Mouse (Mus musculus) embryonic facial prominence, embryonic 15.5 days (tissue): Measurements from ENCODE around the gene Arhgap31. TPM values are rescaled to one million over a fixed set of nuclear protein-coding genes. Genes with fewer than 3 reads are reported as not detected.

Source experiments
- ATAC-seq: fragments of 200-750 bp; cut with Nextera tagmentation; 2 replicates; pipeline ENCODE4 v1.8.0; 2017; ENCODE audit warnings: low read depth, moderate TSS enrichment; ENCODE audit not compliant: insufficient number of reproducible peaks, low FRiP score, low TSS enrichment
- H3K27ac ChIP-seq: fragments of 300-500 bp; sonication (generic); replicated peaks from 2 replicates; pipeline ENCODE4 v1.5.1; 2015; ENCODE audit warnings: mild to moderate bottlenecking, inconsistent platforms
- H3K27me3 ChIP-seq: fragments of 300-500 bp; sonication (generic); 2 replicates; pipeline ENCODE4 v1.6.1; 2015; ENCODE audit warnings: inconsistent platforms
- H3K36me3 ChIP-seq: fragments of 300-500 bp; sonication (generic); 2 replicates; pipeline ENCODE4 v1.6.1; 2015; ENCODE audit warnings: mild to moderate bottlenecking, inconsistent platforms
- H3K4me1 ChIP-seq: fragments of 300-500 bp; sonication (generic); 2 replicates; pipeline ENCODE4 v1.6.1; 2015; ENCODE audit warnings: inconsistent platforms
- H3K4me2 ChIP-seq: fragments of 300-500 bp; sonication (generic); replicated peaks from 2 replicates; pipeline ENCODE4 v1.6.1; 2015; ENCODE audit warnings: mild to moderate bottlenecking, inconsistent platforms
- H3K4me3 ChIP-seq: fragments of 300-500 bp; sonication (generic); replicated peaks from 2 replicates; pipeline ENCODE4 v1.5.1; 2015; ENCODE audit warnings: mild to moderate bottlenecking, inconsistent platforms
- H3K9ac ChIP-seq: fragments of 300-500 bp; sonication (generic); 2 replicates; pipeline ENCODE4 v1.6.1; 2015; ENCODE audit warnings: inconsistent platforms
- H3K9me3 ChIP-seq: fragments of 300-500 bp; sonication (generic); replicated peaks from 2 replicates; pipeline ENCODE4 v1.6.1; 2016; ENCODE audit warnings: inconsistent platforms
- WGBS: fragments of 180-500 bp; shearing (Covaris S2); methylation state at CpG from one replicate; pipeline ENCODE4 v1.1.7; 2015; 5-methylcytosine and 5-hydroxymethylcytosine counted together
- polyA plus RNA-seq: library from polyadenylated mRNA; unstranded; fragments of >200 nt; fragmentation: Nextera tagmentation; extraction: Ambion mirVana; gene quantifications from 2 replicates; pipeline ENCODE4 v1.2.1, GENCODE M21; 2015

Arhgap31 gene
- polyA plus RNA-seq, 1 experiment from 2014 or later = 16.3 TPM

GRCm38 (mm10) chr16:38594435-38594834 lies 118.6 kb downstream of the Arhgap31 start:
- Histone ChIP-seq H3K4me3 (no peak overlapping the region), H3K4me2 (no peak overlapping the region), H3K4me1 (no peaks in the 10 kb centered on the region), H3K9ac (no peak overlapping the region), H3K27me3 (no peaks in the 10 kb centered on the region), H3K36me3 (peaks cover 32% of the 10 kb centered on the region), H3K27ac (no peak overlapping the region), H3K9me3 (no peaks in the 10 kb centered on the region)
- WGBS = 81% methylated on average over 1 of the region's 1 CpGs
- no peak for ATAC-seq

DNA sequence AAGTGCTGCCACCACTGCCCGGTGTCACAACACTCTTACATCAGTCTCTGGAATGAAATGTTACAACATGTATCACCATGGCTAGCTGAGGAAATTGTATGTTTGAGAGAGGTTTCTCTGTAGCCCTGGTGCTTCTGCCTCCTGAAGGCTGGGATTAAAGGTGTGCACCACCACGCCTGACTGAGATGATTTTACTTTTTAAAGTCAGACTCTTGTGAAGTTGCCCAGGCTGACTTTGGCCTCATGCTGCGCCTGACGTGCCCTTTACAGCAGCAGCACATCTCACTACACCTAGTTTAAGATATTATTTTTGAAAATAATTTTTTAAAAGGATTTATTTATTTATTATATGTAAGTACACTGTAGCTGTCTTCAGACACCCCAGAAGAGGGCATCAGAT lies 120.1 kb downstream of the Arhgap31 start:
- Histone ChIP-seq H3K27ac (no peak overlapping the region), H3K4me2 (no peak overlapping the region), H3K27me3 (no peaks in the 10 kb centered on the region), H3K9ac (no peak overlapping the region), H3K4me1 (no peaks in the 10 kb centered on the region), H3K4me3 (no peak overlapping the region), H3K36me3 (peaks cover 46% of the 10 kb centered on the region), H3K9me3 (no peaks in the 10 kb centered on the region)
- 95% methylated on average over 4 of the region's 4 CpGs for WGBS
- ATAC-seq = no peak

DNA sequence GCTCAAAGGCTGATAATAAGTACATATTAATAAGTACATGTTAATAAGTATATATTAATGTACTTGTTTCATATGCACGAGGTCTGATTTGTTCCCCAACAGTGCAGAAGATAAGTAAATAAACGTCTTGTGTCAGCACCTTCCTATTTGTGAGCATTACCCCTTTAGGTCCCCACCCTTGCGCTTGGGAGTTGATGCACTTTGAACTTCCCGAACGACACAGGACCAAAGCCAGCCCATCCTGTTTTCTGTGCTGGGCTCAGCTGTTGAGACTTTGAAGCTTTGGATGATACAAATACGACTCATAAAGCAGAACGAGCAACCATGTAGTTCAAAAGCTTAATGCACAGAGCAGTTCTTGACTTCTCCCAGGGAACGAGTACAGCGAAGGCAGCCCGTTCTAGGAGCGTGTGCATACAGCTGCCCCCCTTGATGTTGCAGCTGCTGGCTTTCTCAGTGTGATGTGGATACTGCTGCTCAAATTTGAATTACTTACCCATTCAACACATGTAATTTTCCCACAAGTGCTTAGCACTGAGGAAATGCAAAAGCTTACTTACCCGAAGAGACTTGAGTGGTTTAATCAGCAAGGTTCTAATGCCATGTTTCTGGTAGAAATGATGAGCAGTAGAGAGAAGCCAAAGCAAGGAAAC lies 120.9 kb downstream of the Arhgap31 start:
- Histone ChIP-seq H3K27ac (no peak overlapping the region), H3K4me1 (no peaks in the 10 kb centered on the region), H3K9ac (no peak overlapping the region), H3K27me3 (no peaks in the 10 kb centered on the region), H3K4me3 (no peak overlapping the region), H3K4me2 (no peak overlapping the region), H3K9me3 (no peaks in the 10 kb centered on the region), H3K36me3 (peaks cover 54% of the 10 kb centered on the region)
- WGBS = 82% methylated on average over 12 of the region's 12 CpGs
- ATAC-seq = no peak

DNA sequence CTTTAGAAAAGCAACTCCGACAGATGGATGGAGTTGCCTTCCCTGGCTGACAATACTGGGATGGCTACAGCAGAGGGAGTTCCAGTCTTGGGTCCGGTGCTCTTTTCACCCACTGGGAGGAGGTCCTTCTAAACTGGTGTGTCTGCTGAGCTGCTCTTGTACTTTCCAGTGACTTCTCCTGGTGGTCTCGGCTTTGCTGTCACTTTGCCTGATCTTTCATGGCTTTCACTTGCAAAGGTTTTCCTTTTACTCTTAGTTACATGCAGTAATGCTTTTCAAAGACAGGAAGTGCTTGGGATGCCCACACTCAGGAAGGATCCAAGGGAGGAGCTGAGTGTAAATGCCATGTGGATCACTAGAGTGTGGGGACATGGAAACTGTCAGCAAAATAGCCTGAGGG lies 121.6 kb downstream of the Arhgap31 start:
- no peak for ATAC-seq
- H3K4me1 ChIP-seq = no peaks in the 10 kb centered on the region
- 75% methylated on average over 3 of the region's 3 CpGs for WGBS
- no peaks in the 10 kb centered on the region for H3K9me3 ChIP-seq
- H3K27ac ChIP-seq = no peak overlapping the region
- H3K4me3 ChIP-seq = no peak overlapping the region
- H3K36me3 ChIP-seq = peaks cover 60% of the 10 kb centered on the region
- H3K9ac ChIP-seq = no peak overlapping the region
- no peaks in the 10 kb centered on the region for H3K27me3 ChIP-seq
- no peak overlapping the region for H3K4me2 ChIP-seq

- H3K27ac ChIP-seq = no peak overlapping the region
- H3K4me2 ChIP-seq = no peak overlapping the region
- H3K4me1 ChIP-seq = no peaks in the 10 kb centered on the region
- peaks cover 82% of the 10 kb centered on the region for H3K36me3 ChIP-seq
- H3K4me3 ChIP-seq = no peak overlapping the region
- no peaks in the 10 kb centered on the region for H3K9me3 ChIP-seq
- ATAC-seq = no peak
- H3K9ac ChIP-seq = no peak overlapping the region
- 93% methylated on average over 4 of the region's 4 CpGs for WGBS
- no peaks in the 10 kb centered on the region for H3K27me3 ChIP-seq
Measured at GRCm38 (mm10) chr16:38587572-38587971, 125.5 kb downstream of the Arhgap31 start.

DNA sequence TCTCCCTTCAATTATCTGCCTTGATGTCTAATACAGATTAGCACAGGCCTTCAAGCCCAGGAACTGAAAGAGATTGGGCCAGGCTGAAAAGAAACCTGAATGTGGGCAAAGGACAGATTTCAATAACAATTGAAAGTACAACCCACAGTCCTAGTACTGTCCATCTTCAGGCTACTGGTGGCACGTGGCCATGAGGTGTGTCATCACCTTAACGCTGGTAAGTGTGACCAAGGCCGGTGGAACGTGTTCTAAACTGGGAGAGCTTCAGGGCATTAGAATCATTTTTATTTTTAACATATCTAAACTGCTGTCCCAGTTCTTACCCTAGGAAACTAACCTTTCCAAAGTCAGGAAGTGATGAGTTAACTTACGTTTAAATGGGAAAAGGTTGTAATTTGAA lies 125.9 kb downstream of the Arhgap31 start:
- Histone ChIP-seq H3K4me3 (no peak overlapping the region), H3K9me3 (no peaks in the 10 kb centered on the region), H3K27ac (no peak overlapping the region), H3K27me3 (no peaks in the 10 kb centered on the region), H3K9ac (no peak overlapping the region), H3K4me1 (no peaks in the 10 kb centered on the region), H3K36me3 (peaks cover 82% of the 10 kb centered on the region), H3K4me2 (no peak overlapping the region)
- 87% methylated on average over 5 of the region's 5 CpGs for WGBS
- no peak for ATAC-seq

GRCm38 (mm10) chr16:38585186-38585585 lies 127.9 kb downstream of the Arhgap31 start:
- Histone ChIP-seq H3K4me3 (no peak overlapping the region), H3K9me3 (no peaks in the 10 kb centered on the region), H3K36me3 (peaks cover 85% of the 10 kb centered on the region), H3K9ac (no peak overlapping the region), H3K4me1 (no peaks in the 10 kb centered on the region), H3K27ac (no peak overlapping the region), H3K4me2 (no peak overlapping the region), H3K27me3 (no peaks in the 10 kb centered on the region)
- 84% methylated on average over 5 of the region's 5 CpGs for WGBS
- ATAC-seq = no peak

DNA sequence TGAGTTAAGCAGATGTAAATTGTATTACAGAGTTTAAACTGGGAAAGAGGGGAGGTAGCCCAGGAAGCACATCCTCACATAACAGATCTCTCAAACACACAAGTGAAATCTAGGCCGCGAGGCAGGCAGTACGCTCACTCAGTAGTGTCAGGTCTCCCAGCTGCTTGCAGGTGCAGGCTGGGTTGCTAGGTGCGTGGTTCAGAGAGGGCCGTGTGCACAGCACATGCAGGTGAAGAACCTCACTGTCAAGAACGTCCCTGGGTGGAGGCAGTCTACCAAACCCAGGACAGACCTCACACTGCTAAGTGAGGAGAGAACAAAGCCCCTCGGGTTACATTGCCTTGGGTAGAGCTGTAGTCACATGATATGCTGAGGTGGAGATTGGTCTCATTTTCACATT lies 128.3 kb downstream of the Arhgap31 start:
- H3K36me3 ChIP-seq = peaks cover 81% of the 10 kb centered on the region
- 85% methylated on average over 7 of the region's 7 CpGs for WGBS

GRCm38 (mm10) chr16:38571481-38571880 lies 141.6 kb downstream of the Arhgap31 start:
- Histone ChIP-seq H3K4me3 (no peak overlapping the region), H3K36me3 (peaks cover 68% of the 10 kb centered on the region), H3K9ac (no peak overlapping the region), H3K4me2 (no peak overlapping the region), H3K27me3 (no peaks in the 10 kb centered on the region), H3K4me1 (0 out of 2 replicates have a peak, but pooled peaks cover under 1% of the 10 kb centered on the region), H3K27ac (no peak overlapping the region), H3K9me3 (no peaks in the 10 kb centered on the region)
- 98% methylated on average over 3 of the region's 3 CpGs for WGBS
- no peak for ATAC-seq

More for the DNA sequence above, 128.3 kb downstream of the Arhgap31 start:
- Histone ChIP-seq H3K9me3 (no peaks in the 10 kb centered on the region), H3K4me3 (no peak overlapping the region), H3K27me3 (no peaks in the 10 kb centered on the region), H3K27ac (no peak overlapping the region), H3K4me2 (no peak overlapping the region), H3K9ac (no peak overlapping the region), H3K4me1 (no peaks in the 10 kb centered on the region)
- ATAC-seq = no peak

- H3K9ac ChIP-seq = no peak overlapping the region
- 93% methylated on average over 5 of the region's 5 CpGs for WGBS
- H3K9me3 ChIP-seq = no peaks in the 10 kb centered on the region
- H3K27ac ChIP-seq = no peak overlapping the region
- H3K27me3 ChIP-seq = no peaks in the 10 kb centered on the region
- no peak for ATAC-seq
- H3K4me1 ChIP-seq = 0 out of 2 replicates have a peak, but pooled peaks cover 10% of the 10 kb centered on the region
- H3K4me3 ChIP-seq = no peak overlapping the region
- peaks cover 61% of the 10 kb centered on the region for H3K36me3 ChIP-seq
- no peak overlapping the region for H3K4me2 ChIP-seq
Measured at GRCm38 (mm10) chr16:38568192-38568591, 144.9 kb downstream of the Arhgap31 start.

DNA sequence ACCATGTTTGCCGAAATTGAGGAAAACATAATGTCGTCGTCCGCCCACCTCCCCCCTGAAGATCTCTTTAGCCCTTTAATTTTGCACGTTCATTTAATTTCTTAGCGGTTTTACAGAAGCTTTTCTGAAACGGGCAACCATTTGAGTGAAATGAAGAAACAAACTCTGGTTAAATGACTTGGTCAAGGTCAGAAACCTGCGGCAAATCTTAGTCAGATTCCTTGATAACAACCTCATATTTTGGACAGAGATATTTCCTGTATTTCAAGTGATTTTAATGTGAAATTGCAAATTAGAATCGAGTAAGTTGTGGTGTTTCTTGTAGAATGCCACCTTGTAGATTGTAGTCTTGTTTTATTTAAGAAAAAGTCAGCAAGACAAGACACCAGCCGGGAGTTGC lies 149.6 kb downstream of the Arhgap31 start:
- Histone ChIP-seq H3K4me3 (peak overlapping the region; percentile 93), H3K27ac (no peak overlapping the region), H3K27me3 (peaks cover 16% of the 10 kb centered on the region), H3K4me1 (0 out of 2 replicates have a peak, but pooled peaks cover 10% of the 10 kb centered on the region), H3K9ac (peak overlapping the region; percentile 88), H3K9me3 (no peaks in the 10 kb centered on the region), H3K4me2 (peak overlapping the region; percentile 53), H3K36me3 (peaks cover 26% of the 10 kb centered on the region)
- ATAC-seq = no peak
- WGBS = 28% methylated on average over 10 of the region's 10 CpGs

GRCm38 (mm10) chr16:38562968-38563327 lies 150.1 kb downstream of the Arhgap31 start:
- ATAC-seq = peak; percentile 73
- Histone ChIP-seq H3K9me3 (no peaks in the 10 kb centered on the region), H3K36me3 (peaks cover 21% of the 10 kb centered on the region), H3K4me3 (peak overlapping the region; percentile 93), H3K4me1 (0 out of 2 replicates have a peak, but pooled peaks cover 10% of the 10 kb centered on the region), H3K9ac (peak overlapping the region; percentile 88), H3K4me2 (peak overlapping the region; percentile 53), H3K27ac (peak overlapping the region; percentile 87), H3K27me3 (peaks cover 19% of the 10 kb centered on the region)
- under 1% methylated on average over 25 of the region's 25 CpGs for WGBS
